Mouse (Mus musculus): ENCODE measurements around the gene Hist1h3c.

Hist1h3c gene

GRCm38 (mm10) chr13:23756790-23757189 is 11.4 kb upstream of the Hist1h3c start, which contains the start of gene Hist1h4b:
Gene Hist1h4b (plus strand): TSS chr13:23757013.
- peak; percentile 94 for DNase-seq

DNA sequence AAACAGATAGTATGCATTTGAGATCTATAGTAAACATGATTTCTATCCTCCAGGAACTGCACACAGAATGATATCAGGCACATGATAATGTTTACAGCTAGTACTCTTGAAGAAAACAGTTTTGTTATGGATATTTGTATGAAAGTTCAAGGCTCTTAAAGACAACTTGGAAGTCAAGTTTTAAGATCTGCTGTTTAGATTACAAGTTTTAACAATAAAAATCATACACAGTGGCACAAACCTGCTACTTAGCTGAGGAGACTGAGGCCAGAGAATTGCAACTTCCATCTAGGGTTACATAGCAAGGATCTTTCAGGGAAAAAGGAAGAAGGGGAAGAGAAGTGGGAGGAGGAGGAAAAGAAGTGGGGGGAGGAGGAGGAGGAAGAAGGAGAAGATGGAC is 9.6 kb upstream of the Hist1h3c start:
- DNase-seq = no peak

DNA sequence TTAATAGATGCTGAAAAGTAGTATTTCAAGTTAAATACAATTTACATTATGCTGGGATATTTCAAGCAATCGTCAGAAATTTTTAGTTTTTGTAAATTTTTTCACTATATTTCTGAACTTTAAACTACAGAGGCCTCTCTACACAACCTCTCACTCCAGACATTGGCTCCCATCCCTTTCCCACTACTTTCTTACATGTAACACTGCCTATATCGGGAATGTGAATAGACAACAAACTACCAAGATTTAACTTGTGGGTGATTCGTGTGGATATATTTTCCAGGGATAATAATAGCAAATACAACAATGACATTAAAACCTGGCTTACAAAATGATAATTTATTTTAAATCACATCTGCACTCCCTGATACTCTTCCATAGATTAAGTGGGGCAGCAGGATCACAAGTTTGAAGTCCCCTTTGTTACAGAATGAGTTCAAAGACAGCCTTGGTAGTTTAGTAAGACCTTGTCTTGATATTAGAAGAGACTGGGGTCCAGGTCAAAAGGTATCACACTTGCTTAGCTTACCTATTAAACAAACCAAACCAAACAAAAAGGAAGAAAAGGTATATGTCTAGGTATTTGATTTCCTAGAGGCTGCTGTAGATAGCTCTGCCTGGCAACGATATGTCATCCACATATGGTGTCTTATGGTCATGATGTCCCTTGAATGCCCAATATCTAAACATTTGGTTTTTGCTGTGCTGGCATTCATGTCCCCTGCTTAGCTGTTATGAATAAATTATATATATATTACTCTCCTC is 8.1 kb upstream of the Hist1h3c start:
- DNase-seq = no peak

GRCm38 (mm10) chr13:23752742-23753172 is 7.4 kb upstream of the Hist1h3c start:
- DNase-seq = no peak

DNA sequence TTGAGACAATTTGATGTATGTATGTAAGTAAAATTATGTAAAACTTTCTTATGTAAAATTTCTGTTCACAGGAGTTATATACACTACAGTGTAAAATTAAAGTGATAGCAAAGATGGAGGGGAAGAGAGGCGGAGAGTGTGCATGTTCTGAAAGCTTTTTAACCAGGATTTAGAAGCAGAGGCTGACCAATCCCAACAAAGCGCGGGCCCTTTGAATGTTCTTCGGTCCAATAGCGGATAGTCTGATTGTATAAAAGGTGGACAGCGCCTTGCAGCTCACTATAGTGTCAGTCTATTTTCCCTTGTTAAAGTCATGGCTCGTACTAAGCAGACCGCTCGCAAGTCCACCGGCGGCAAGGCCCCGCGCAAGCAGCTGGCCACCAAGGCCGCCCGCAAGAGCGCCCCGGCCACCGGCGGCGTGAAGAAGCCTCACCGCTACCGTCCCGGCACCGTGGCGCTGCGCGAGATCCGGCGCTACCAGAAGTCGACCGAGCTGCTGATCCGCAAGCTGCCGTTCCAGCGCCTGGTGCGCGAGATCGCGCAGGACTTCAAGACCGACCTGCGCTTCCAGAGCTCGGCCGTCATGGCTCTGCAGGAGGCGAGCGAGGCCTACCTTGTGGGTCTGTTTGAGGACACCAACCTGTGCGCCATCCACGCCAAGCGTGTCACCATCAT is 6.8 kb upstream of the Hist1h3c start, which contains the start of gene Hist1h3b:
Gene Hist1h3b, plus strand, starts transcription at position 201 of the 675 bp plus-strand sequence.
- DNase-seq = peak; percentile 82

DNA sequence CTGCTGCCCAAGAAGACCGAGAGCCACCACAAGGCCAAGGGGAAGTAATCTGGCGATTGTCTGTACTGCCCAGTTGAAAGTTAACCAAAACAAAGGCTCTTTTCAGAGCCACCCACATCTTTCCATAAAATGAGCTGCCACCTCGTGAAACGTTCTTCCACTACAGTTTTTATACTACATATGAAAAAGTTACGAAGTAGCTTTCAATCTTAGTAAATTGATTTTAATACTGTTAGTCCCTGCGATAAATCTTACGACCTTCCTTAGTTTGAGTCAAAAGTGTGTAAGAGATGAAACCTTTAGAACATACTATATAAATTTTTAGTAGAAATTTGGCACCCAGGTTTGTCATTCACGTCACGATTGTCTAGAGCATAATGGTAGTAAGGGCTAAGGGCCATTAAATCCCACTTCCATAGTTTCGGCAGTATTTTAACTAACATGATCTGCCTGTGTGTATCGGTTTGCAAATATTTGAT is 6.1 kb upstream of the Hist1h3c start:
- DNase-seq = no peak

DNA sequence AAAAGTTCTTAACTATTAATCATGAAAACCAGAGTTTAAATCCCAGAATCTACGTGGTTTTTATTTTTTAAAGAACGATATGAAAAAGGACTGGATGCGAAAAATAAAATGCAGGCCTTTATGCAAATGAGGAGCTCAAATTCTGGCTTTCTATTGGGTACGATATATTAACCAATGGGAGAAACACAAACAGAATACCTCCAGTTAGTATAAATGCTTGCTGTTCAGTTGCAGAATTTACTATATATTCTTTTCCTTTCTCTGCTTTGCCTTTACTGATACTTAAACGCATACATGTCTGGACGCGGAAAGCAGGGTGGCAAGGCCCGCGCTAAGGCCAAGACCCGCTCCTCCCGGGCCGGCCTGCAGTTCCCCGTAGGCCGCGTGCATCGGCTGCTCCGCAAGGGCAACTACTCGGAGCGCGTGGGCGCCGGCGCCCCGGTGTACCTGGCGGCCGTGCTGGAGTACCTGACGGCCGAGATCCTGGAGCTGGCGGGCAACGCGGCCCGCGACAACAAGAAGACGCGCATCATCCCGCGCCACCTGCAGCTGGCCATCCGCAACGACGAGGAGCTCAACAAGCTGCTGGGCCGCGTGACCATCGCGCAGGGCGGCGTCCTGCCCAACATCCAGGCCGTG is 5.6 kb upstream of the Hist1h3c start, which contains the start of gene Hist1h2ab:
Gene Hist1h2ab, plus strand, starts transcription at position 288 of the 639 bp plus-strand sequence.
- DNase-seq = peak; percentile 60

- no peak for DNase-seq
These were observed 4.2 kb upstream of the Hist1h3c start for GRCm38 (mm10) chr13:23749563-23750121.

DNA sequence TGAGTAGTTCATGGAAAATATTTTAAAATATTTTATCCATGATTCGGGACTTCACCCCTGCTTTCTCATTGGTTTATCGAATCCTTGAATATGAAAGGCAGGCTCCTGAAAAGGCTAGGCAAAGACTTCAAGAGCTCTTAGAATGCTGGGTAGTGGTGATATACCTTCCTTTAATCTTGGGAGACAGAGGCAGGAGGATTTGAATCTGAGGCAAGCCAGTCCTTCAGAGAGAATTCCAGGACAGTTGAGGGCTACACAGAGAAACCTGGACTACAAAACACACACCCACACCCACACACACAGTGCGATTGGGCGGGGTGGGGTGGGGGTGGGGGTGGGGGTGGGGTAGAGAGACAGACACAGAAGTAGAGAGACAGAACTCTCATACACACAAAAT is 2.5 kb upstream of the Hist1h3c start:
- DNase-seq = no peak

- no peak for DNase-seq
These were observed 1.9 kb upstream of the Hist1h3c start for GRCm38 (mm10) chr13:23747081-23747891.

DNA sequence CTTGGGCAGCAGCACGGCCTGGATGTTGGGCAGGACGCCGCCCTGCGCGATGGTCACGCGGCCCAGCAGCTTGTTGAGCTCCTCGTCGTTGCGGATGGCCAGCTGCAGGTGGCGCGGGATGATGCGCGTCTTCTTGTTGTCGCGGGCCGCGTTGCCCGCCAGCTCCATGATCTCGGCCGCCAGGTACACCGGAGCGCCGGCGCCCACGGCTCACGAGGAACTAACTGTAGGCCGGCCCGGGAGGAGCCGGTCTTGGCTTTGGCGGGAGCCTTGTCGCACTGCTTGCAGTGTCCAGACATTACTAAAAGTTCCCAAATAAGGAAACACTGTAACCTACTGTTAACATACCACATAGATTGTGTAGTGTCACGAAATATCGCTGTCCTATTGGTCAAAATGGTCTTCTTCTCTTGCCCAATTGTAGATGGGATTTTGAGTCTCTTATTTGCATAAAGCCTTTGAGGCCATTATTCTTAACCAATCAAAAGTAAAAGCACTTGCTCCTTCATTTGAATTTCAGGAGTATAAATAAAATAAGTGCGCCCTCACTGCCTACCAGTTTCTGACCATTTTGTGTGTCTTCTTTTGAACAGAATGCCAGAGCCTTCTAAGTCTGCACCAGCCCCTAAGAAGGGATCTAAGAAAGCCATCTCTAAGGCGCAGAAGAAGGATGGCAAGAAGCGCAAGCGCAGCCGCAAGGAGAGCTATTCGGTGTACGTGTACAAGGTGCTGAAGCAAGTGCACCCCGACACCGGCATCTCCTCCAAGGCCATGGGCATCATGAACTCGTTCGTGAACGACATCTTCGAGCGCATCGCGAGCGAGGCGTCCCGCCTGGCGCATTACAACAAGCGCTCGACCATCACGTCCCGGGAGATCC is 1.0 kb upstream of the Hist1h3c start, which contains the start of gene Hist1h2bb:
Gene Hist1h2bb, plus strand, starts transcription at position 534 of the 880 bp plus-strand sequence.
- DNase-seq = peak; percentile 90

DNA sequence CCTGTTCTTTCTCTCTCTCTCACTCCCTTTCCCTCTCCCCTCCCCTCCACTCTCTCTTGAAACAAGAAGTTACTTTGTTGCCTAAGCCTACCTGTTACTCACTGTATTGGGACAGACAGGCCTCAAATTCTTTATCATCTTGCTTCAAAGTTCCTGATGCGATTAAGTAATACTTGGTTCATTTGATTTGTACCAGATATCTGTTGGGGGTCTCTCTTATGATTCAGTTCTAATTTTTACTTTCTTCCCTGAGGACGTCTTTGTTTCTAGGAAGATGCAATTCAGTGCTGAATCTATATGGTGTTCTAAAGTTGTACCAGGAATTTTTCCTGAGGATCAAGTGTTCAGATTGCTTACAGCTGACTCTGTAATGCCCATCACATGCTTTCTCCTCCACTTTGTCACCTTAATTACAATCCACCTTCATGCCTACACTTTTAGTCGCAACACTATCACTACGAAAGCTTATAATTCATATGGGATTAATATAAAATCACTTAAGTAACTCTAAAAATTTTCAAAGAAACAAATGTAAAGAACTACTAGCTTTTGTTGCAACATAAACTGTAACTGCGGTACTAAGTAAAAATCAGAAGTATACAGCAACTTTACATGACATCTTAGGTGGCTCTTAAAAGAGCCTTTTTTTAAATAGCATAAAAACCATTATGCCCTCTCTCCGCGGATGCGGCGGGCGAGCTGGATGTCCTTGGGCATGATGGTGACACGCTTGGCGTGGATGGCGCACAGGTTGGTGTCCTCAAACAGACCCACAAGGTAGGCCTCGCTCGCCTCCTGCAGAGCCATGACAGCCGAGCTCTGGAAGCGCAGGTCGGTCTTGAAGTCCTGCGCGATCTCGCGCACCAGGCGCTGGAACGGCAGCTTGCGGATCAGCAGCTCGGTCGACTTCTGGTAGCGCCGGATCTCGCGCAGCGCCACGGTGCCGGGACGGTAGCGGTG is 701 bp downstream of the Hist1h3c start:
- no peak for DNase-seq

DNA sequence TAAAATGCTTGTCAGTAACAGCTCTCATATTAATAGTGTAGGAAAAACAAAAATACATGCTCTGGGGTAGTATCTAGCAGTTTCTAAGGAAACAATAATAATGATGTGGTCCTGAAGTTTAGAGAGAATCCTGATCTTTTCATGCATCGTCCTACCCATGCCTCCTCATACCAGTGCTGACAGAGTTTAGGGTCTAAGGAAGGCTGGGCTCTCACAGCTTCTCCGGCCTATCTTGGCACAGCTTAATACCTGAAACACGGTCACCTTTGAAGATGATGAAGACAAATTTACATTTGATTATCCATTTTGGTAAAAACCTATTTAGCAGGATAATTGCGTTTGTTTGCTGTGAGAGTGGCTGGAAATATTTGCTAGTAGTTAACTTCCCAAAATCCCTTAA is 1.4 kb downstream of the Hist1h3c start:
- no peak for DNase-seq

DNA sequence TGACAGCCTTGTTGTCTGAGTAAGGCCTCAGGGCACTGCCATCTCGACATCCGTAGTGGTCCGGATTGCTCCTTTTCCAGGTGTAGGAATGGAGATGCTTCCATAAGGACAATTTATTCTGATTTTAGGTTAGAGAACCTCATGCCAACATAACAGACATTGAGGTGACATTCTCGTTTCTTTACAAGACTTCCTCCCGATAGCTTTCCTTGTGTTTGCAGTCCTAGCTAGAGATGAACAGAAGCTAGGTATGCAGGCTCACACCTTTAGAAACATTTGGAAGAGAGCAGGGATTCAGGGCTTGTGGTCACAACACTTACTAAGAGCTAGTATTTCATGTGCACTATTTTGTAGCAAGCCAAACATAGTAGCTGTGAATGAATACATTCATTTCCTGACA is 2.2 kb downstream of the Hist1h3c start:
- no peak for DNase-seq

- no peak for DNase-seq
These were observed 3.4 kb downstream of the Hist1h3c start for GRCm38 (mm10) chr13:23742007-23742406.

DNA sequence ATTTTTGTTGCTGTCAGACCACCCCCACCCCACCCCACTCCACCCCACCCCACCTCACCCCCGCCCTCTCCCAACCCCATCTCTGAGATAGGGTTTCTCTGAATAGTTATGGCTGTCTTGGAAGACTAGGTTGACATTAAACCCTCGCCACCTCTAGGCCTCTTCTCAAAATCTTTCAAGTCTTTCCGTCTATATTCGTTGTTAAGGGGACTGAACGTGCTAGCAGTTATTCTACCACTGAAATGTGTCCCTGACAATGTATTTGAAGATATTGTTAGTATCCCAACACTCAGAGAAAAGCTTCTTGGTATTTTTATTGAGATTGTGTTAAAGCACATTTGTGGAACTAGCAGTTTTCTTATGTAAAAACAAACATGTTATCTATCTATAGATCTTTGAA is 4.5 kb downstream of the Hist1h3c start:
- DNase-seq = no peak

- DNase-seq = no peak
These were observed 5.1 kb downstream of the Hist1h3c start for GRCm38 (mm10) chr13:23740256-23740840.

DNA sequence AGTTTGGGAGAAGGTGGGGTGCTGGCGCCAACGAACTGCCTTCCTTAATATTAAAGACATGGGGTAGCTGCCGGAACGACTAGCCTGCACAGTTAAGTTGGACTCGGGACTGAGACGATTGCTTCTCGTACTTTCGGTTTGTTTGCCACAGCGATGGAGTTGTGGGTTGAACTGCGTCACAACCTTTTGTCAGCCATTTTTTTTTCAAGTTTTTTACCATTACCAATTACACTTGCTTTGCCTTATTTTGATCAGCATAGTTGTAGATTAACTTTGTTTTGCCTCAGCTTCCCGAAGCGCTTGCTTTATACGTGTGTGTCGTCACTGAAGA is 5.5 kb downstream of the Hist1h3c start:
- DNase-seq = no peak

DNA sequence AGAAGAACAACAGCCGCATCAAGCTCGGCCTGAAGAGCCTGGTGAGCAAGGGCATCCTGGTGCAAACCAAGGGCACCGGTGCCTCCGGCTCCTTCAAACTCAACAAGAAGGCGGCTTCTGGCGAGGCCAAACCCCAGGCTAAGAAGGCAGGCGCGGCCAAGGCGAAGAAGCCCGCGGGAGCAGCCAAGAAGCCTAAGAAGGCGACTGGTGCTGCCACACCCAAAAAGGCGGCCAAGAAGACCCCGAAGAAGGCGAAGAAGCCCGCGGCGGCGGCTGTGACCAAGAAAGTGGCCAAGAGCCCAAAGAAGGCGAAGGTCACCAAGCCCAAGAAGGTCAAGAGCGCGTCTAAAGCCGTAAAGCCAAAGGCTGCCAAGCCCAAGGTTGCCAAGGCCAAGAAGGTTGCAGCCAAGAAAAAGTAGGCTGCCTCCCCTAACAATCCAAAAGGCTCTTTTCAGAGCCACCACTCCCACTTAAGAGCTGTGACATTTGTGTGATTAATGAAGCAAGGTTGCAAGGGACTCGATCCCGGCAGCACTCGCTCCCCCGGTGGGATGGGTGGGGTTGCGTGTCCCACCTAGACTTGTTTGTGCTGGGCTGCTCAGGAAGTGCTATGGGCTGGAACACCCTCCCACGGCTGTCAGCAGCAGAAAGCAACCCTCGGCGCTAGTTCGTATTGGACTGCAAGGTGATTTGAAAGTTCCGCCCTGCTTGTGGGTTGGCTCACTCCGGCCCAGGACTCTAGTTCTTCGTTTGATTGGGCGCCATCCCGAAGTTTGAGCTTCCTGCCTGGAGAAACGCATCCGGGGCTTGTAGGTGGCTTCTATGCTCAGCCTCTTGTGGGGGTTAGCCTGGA is 6.1 kb downstream of the Hist1h3c start:
- DNase-seq = peak; percentile 99
